Mouse (Mus musculus) megakaryocyte, embryonic 14.5 days (primary cell): ENCODE data around the gene Smarcd3.

Experiments
- FLI1 ChIP-seq: IDR thresholded peaks from 2 replicates; pipeline ENCODE4 v1.6.1; 2012; ENCODE audit warnings: low read length, inconsistent platforms, mixed read lengths
- GATA1 ChIP-seq: IDR thresholded peaks from 3 replicates; pipeline ENCODE4 v1.6.1; 2012; ENCODE audit warnings: mixed read lengths, low read length, inconsistent platforms, borderline replicate concordance

DNA sequence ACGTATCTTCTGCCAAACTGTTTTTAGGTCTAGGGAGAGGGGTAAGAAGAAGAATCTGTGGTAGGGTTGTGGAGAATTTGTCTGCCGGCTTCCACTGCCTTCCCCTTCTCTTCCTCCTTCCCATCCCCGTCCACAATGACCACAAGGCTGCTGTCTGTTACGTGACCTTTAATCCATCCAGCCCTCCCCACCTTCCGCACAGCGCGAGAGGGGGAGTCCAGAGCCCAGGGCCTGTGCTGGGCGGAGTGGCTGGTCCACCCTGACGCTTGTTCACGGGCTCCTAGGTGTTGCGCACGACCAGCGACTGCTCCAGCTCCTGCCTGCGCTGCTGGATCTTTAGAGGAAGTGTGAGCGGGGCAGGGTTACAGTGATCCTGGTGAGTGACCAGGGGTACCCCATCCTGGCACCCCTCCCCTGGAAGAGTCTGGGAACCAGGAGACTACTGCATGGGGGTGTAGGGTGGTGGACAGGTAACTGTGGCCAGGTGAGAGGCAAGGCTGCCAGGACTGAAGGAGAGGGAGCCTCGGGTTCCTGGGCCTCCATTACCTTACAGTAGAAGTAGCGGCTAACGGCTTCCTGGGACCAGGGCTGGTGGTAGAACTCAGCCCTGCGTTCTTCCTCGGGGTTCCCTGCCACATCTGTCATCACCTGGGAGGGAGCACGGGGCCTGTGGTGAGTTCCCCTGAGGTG, 31.6 kb downstream of the Smarcd3 start:
- TF ChIP-seq GATA1 (no peak), FLI1 (no peak)
